Mouse (Mus musculus): ENCODE results near the gene Sh3bgrl3. TPM values are rescaled to one million over a fixed set of nuclear protein-coding genes. Genes with fewer than 3 reads are reported as not detected.

Sh3bgrl3 gene
- total RNA-seq, 2 experiments from 2014 or later: 292 to 301 TPM

GRCm38 (mm10) chr4:134129482-134129881, 893 bp upstream of the Sh3bgrl3 start:
- no peak for DNase-seq (ENCODE audit: low spot score in 2 of 2)

GRCm38 (mm10) chr4:134128983-134129362, 384 bp upstream of the Sh3bgrl3 start:
- DNase-seq (ENCODE audit: low spot score in 2 of 2): no peak

- no peak for DNase-seq (ENCODE audit: low spot score in 2 of 2)
Observed at GRCm38 (mm10) chr4:134127793-134128192, 796 bp downstream of the Sh3bgrl3 start.

GRCm38 (mm10) chr4:134127121-134127455, 1.5 kb downstream of the Sh3bgrl3 start:
- peak in 1 of 2 experiments; percentile 50 for DNase-seq (ENCODE audit: low spot score in 2 of 2)

GRCm38 (mm10) chr4:134126300-134127120, 2.1 kb downstream of the Sh3bgrl3 start:
- DNase-seq (ENCODE audit: low spot score in 2 of 2): no peak

- DNase-seq (ENCODE audit: low spot score in 2 of 2): no peak
Observed at GRCm38 (mm10) chr4:134125383-134126060, 3.1 kb downstream of the Sh3bgrl3 start.

GRCm38 (mm10) chr4:134123680-134124551, 4.7 kb downstream of the Sh3bgrl3 start:
- peak; percentile 75 to 76 for DNase-seq (ENCODE audit: low spot score in 2 of 2)

- no peak for DNase-seq (ENCODE audit: low spot score in 2 of 2)
Observed at GRCm38 (mm10) chr4:134123147-134123546, 5.4 kb downstream of the Sh3bgrl3 start.

- DNase-seq (ENCODE audit: low spot score in 2 of 2): no peak
Observed at GRCm38 (mm10) chr4:134122281-134122680, 6.3 kb downstream of the Sh3bgrl3 start.

GRCm38 (mm10) chr4:134121571-134121970, 7.0 kb downstream of the Sh3bgrl3 start:
- DNase-seq (ENCODE audit: low spot score in 2 of 2): no peak

- no peak for DNase-seq (ENCODE audit: low spot score in 2 of 2)
Observed at GRCm38 (mm10) chr4:134120916-134121315, 7.7 kb downstream of the Sh3bgrl3 start.

GRCm38 (mm10) chr4:134120192-134120805, 8.3 kb downstream of the Sh3bgrl3 start:
- no peak for DNase-seq (ENCODE audit: low spot score in 2 of 2)

GRCm38 (mm10) chr4:134119644-134120043, 8.9 kb downstream of the Sh3bgrl3 start:
- no peak for DNase-seq (ENCODE audit: low spot score in 2 of 2)

GRCm38 (mm10) chr4:134119042-134119441, 9.5 kb downstream of the Sh3bgrl3 start:
- no peak for DNase-seq (ENCODE audit: low spot score in 2 of 2)

- DNase-seq (ENCODE audit: low spot score in 2 of 2): no peak
Observed at GRCm38 (mm10) chr4:134118126-134118800, 10.3 kb downstream of the Sh3bgrl3 start.

GRCm38 (mm10) chr4:134117012-134117411, 11.6 kb downstream of the Sh3bgrl3 start:
- no peak for DNase-seq (ENCODE audit: low spot score in 2 of 2)

- no peak for DNase-seq (ENCODE audit: low spot score in 2 of 2)
Observed at GRCm38 (mm10) chr4:134116501-134116900, 12.1 kb downstream of the Sh3bgrl3 start.

GRCm38 (mm10) chr4:134115215-134116144, 13.1 kb downstream of the Sh3bgrl3 start:
- DNase-seq (ENCODE audit: low spot score in 2 of 2): no peak

- no peak for DNase-seq (ENCODE audit: low spot score in 2 of 2)
Observed at GRCm38 (mm10) chr4:134114038-134114437, 14.6 kb downstream of the Sh3bgrl3 start.

Data from layer of hippocampus, postnatal 10 days (tissue).